Mouse (Mus musculus): ENCODE data around the gene Parp16. TPM values are rescaled to one million over a fixed set of nuclear protein-coding genes. Genes with fewer than 3 reads are reported as not detected.
"Not testable (repeated sequence)": the region's sequence is repeated elsewhere in the genome, so short reads cannot be mapped to it uniquely, and the experiment has no call there.

Gene Parp16
- total RNA-seq, 1 experiment: 4.9 TPM

- H3K9me3 ChIP-seq (ENCODE audit: control insufficient read depth, insufficient read depth, low read depth, low read length): no peaks in the 10 kb centered on the region
- TF ChIP-seq ZNF384 (IDR thresholded peaks at IDR 0.05; ENCODE audit: low read depth, low read length) (no peak), MAFK (IDR thresholded peaks at IDR 0.05; ENCODE audit: insufficient read depth, low read depth, low read length) (no peak), CHD2 (IDR thresholded peaks at IDR 0.05; ENCODE audit: low read depth, low read length) (no peak), ZC3H11A (IDR thresholded peaks at IDR 0.05; ENCODE audit: borderline replicate concordance, low read depth, low read length) (no peak), HCFC1 (IDR thresholded peaks at IDR 0.05; ENCODE audit: borderline replicate concordance, insufficient read depth, low read length) (no peak)
- no peak overlapping the region for H3K9ac ChIP-seq (ENCODE audit: insufficient read depth, low read depth, low read length, poor library complexity, severe bottlenecking)
- H3K4me1 ChIP-seq (ENCODE audit: control insufficient read depth in 2 of 2, insufficient read depth in 2 of 2, low read length in 2 of 2, poor library complexity in 1 of 2): peaks cover 4 to 6% of the 10 kb centered on the region in 2 experiments; a peak in 3 of 4 replicates
- no peak overlapping the region for H3K4me3 ChIP-seq (ENCODE audit: insufficient read depth in 1 of 2, low read depth in 1 of 2, low read length in 2 of 2, poor library complexity in 1 of 2, severe bottlenecking in 1 of 2)
- no peak for DNase-seq (ENCODE audit: low read depth, low spot score)
- no peaks in the 10 kb centered on the region for H3K36me3 ChIP-seq (ENCODE audit: control insufficient read depth, insufficient read depth, low read length, poor library complexity, severe bottlenecking)
- no peak overlapping the region for H3K27ac ChIP-seq (ENCODE audit: insufficient read depth, low read depth, low read length, poor library complexity, severe bottlenecking)
- in situ Hi-C loops (cut with MboI; ENCODE audit: low sequenced_read_pairs in 2 of 2, unreplicated experiment in 2 of 2): no loop called here
Measured at GRCm38 (mm10) chr9:65217661-65218060, 22.5 kb downstream of the Parp16 start.

- DNase-seq (ENCODE audit: low read depth, low spot score): no peak
- no peak overlapping the region for H3K9ac ChIP-seq (ENCODE audit: insufficient read depth, low read depth, low read length, poor library complexity, severe bottlenecking)
- H3K4me1 ChIP-seq (ENCODE audit: control insufficient read depth in 2 of 2, insufficient read depth in 2 of 2, low read length in 2 of 2, poor library complexity in 1 of 2): peaks cover 4 to 6% of the 10 kb centered on the region in 2 experiments; a peak in 3 of 4 replicates
- H3K4me3 ChIP-seq (ENCODE audit: insufficient read depth in 1 of 2, low read depth in 1 of 2, low read length in 2 of 2, poor library complexity in 1 of 2, severe bottlenecking in 1 of 2): no peak overlapping the region
- in situ Hi-C loops (cut with MboI; ENCODE audit: low sequenced_read_pairs in 2 of 2, unreplicated experiment in 2 of 2): no loop called here
- TF ChIP-seq CHD2 (IDR thresholded peaks at IDR 0.05; ENCODE audit: low read depth, low read length) (no peak), ZNF384 (IDR thresholded peaks at IDR 0.05; ENCODE audit: low read depth, low read length) (no peak), HCFC1 (IDR thresholded peaks at IDR 0.05; ENCODE audit: borderline replicate concordance, insufficient read depth, low read length) (no peak), MAFK (IDR thresholded peaks at IDR 0.05; ENCODE audit: insufficient read depth, low read depth, low read length) (no peak), ZC3H11A (IDR thresholded peaks at IDR 0.05; ENCODE audit: borderline replicate concordance, low read depth, low read length) (no peak)
- H3K27ac ChIP-seq (ENCODE audit: insufficient read depth, low read depth, low read length, poor library complexity, severe bottlenecking): no peak overlapping the region
- H3K9me3 ChIP-seq (ENCODE audit: control insufficient read depth, insufficient read depth, low read depth, low read length): no peaks in the 10 kb centered on the region
- no peaks in the 10 kb centered on the region for H3K36me3 ChIP-seq (ENCODE audit: control insufficient read depth, insufficient read depth, low read length, poor library complexity, severe bottlenecking)
Measured at GRCm38 (mm10) chr9:65218916-65219315, 23.8 kb downstream of the Parp16 start.

- H3K4me1 ChIP-seq (ENCODE audit: control insufficient read depth in 2 of 2, insufficient read depth in 2 of 2, low read length in 2 of 2, poor library complexity in 1 of 2); H3K9me3 ChIP-seq (ENCODE audit: control insufficient read depth, insufficient read depth, low read depth, low read length); H3K27ac ChIP-seq (ENCODE audit: insufficient read depth, low read depth, low read length, poor library complexity, severe bottlenecking); in situ Hi-C loops (cut with MboI; ENCODE audit: low sequenced_read_pairs in 2 of 2, unreplicated experiment in 2 of 2); DNase-seq (ENCODE audit: low read depth, low spot score); H3K4me3 ChIP-seq (ENCODE audit: insufficient read depth in 1 of 2, low read depth in 1 of 2, low read length in 2 of 2, poor library complexity in 1 of 2, severe bottlenecking in 1 of 2); H3K9ac ChIP-seq (ENCODE audit: insufficient read depth, low read depth, low read length, poor library complexity, severe bottlenecking); H3K36me3 ChIP-seq (ENCODE audit: control insufficient read depth, insufficient read depth, low read length, poor library complexity, severe bottlenecking): not testable (repeated sequence)
Measured at GRCm38 (mm10) chr9:65220398-65220797, 25.2 kb downstream of the Parp16 start.

- no peak for DNase-seq (ENCODE audit: low read depth, low spot score)
- in situ Hi-C loops (cut with MboI; ENCODE audit: low sequenced_read_pairs in 2 of 2, unreplicated experiment in 2 of 2): no loop called here
- Histone ChIP-seq H3K9me3 (ENCODE audit: control insufficient read depth, insufficient read depth, low read depth, low read length) (no peaks in the 10 kb centered on the region), H3K27ac (ENCODE audit: insufficient read depth, low read depth, low read length, poor library complexity, severe bottlenecking) (no peak overlapping the region), H3K9ac (ENCODE audit: insufficient read depth, low read depth, low read length, poor library complexity, severe bottlenecking) (no peak overlapping the region), H3K4me1 (ENCODE audit: control insufficient read depth in 2 of 2, insufficient read depth in 2 of 2, low read length in 2 of 2, poor library complexity in 1 of 2) (peaks cover 4 to 12% of the 10 kb centered on the region in 2 experiments; a peak in 2 of 4 replicates), H3K36me3 (ENCODE audit: control insufficient read depth, insufficient read depth, low read length, poor library complexity, severe bottlenecking) (peaks cover 3% of the 10 kb centered on the region; the same call in 1 of the 2 replicates), H3K4me3 (ENCODE audit: insufficient read depth in 1 of 2, low read depth in 1 of 2, low read length in 2 of 2, poor library complexity in 1 of 2, severe bottlenecking in 1 of 2) (no peak overlapping the region)
- no peak for TF ChIP-seq ZC3H11A (IDR thresholded peaks at IDR 0.05; ENCODE audit: borderline replicate concordance, low read depth, low read length)
- TF ChIP-seq HCFC1 (IDR thresholded peaks at IDR 0.05; ENCODE audit: borderline replicate concordance, insufficient read depth, low read length): no peak
- TF ChIP-seq ZNF384 (IDR thresholded peaks at IDR 0.05; ENCODE audit: low read depth, low read length): no peak
- TF ChIP-seq MAFK (IDR thresholded peaks at IDR 0.05; ENCODE audit: insufficient read depth, low read depth, low read length): no peak
- no peak for TF ChIP-seq CHD2 (IDR thresholded peaks at IDR 0.05; ENCODE audit: low read depth, low read length)
Measured at GRCm38 (mm10) chr9:65223927-65224326, 28.8 kb downstream of the Parp16 start.

GRCm38 (mm10) chr9:65225795-65226194 is 30.6 kb downstream of the Parp16 start:
- no peak for DNase-seq (ENCODE audit: low read depth, low spot score)
- Histone ChIP-seq H3K27ac (ENCODE audit: insufficient read depth, low read depth, low read length, poor library complexity, severe bottlenecking) (no peak overlapping the region), H3K36me3 (ENCODE audit: control insufficient read depth, insufficient read depth, low read length, poor library complexity, severe bottlenecking) (peaks cover 9% of the 10 kb centered on the region), H3K9me3 (ENCODE audit: control insufficient read depth, insufficient read depth, low read depth, low read length) (no peaks in the 10 kb centered on the region), H3K4me1 (ENCODE audit: control insufficient read depth in 2 of 2, insufficient read depth in 2 of 2, low read length in 2 of 2, poor library complexity in 1 of 2) (peaks cover 4 to 9% of the 10 kb centered on the region in 2 experiments; a peak in 2 of 4 replicates), H3K9ac (ENCODE audit: insufficient read depth, low read depth, low read length, poor library complexity, severe bottlenecking) (no peak overlapping the region), H3K4me3 (ENCODE audit: insufficient read depth in 1 of 2, low read depth in 1 of 2, low read length in 2 of 2, poor library complexity in 1 of 2, severe bottlenecking in 1 of 2) (no peak overlapping the region)
- TF ChIP-seq MAFK (IDR thresholded peaks at IDR 0.05; ENCODE audit: insufficient read depth, low read depth, low read length) (no peak), ZNF384 (IDR thresholded peaks at IDR 0.05; ENCODE audit: low read depth, low read length) (no peak), ZC3H11A (IDR thresholded peaks at IDR 0.05; ENCODE audit: borderline replicate concordance, low read depth, low read length) (no peak), CHD2 (IDR thresholded peaks at IDR 0.05; ENCODE audit: low read depth, low read length) (no peak), HCFC1 (IDR thresholded peaks at IDR 0.05; ENCODE audit: borderline replicate concordance, insufficient read depth, low read length) (no peak)
- in situ Hi-C loops (cut with MboI; ENCODE audit: low sequenced_read_pairs in 2 of 2, unreplicated experiment in 2 of 2): no loop called here
